Mouse (Mus musculus): Measurements from ENCODE around the gene Rnf213. TPM values are rescaled to one million over a fixed set of nuclear protein-coding genes. Genes with fewer than 3 reads are reported as not detected.

The Rnf213 gene
- polyA plus RNA-seq (2015; fragmentation: Nextera tagmentation; extraction: Ambion mirVana) = 8.8 and 10.0 TPM in 2 replicates

DNA sequence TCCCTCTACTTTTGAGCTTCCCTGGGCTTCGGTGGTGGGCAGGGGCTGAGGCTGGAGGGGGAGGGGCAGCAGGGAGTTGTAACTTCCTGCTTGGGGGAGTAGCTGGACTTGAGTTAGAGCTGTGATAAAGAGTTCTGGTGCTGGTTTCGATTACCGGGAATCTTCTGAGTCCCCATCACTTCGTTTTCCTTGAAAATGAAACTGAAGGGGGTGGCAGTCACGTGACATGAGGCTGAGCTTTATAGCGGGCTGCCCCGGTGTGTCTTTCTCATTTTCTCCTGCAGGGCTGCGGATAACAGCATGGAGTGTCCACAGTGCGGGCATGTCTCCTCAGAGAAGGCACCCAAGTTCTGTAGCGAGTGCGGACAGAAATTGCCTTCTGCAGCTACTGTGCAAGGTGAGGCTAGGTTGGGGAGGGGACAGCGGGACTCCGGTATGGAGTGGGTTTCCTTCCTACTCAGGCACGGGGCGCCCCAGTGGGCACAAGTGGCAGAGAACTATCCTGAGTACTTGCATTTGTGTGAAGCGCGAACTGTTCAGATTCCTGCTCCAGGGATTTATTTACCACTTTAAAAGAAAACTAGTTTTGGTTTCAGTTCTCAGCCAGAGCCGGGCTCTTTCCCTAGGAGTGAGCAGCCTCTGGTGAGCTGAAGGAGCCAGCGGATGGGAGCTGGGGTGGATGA lies at the start of gene Rnf213:
Rnf213 (plus strand) TSS at position 301 of the 683 bp plus-strand sequence.
- peak within 1 kb of the TSS; percentile 81 for H3K27ac ChIP-seq
- no peaks in the 10 kb centered on the region for H3K27me3 ChIP-seq (ENCODE audit: insufficient read depth, low read length)

DNA sequence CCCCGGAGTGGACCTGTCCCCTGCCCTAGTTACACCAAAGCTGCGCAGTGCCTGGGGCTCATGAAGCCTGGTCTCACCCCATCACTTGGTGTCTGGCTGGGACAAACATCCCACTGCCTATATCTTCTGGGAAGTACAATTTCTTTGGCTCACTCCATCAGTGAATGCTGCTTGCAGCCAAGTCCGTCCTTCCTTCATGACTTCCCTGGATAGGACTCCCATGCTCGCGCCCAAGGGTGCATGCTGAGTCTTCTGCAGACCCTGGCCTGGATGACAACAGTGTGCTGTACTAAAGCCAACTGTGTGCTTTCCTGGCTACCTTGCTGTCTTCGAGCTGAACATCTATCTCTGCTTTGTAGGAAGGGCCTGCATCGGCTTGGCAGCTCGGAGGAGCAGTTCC lies 48.7 kb upstream of the Rnf213 start:
- 81% methylated on average over 8 of the region's 8 CpGs for WGBS
- no peak overlapping the region for H3K4me3 ChIP-seq (replicated peaks; ENCODE audit: low read depth, low read length)
- DNase-seq (ENCODE audit: low spot score) (no peak), ATAC-seq (replicated peaks; ENCODE audit: low FRiP score, low read depth) (no peak)
- H3K4me1 ChIP-seq (replicated peaks; ENCODE audit: insufficient read depth, low read length) = no peaks in the 10 kb centered on the region
- H3K27me3 ChIP-seq (ENCODE audit: insufficient read depth, low read length) = no peaks in the 10 kb centered on the region
- no peaks in the 10 kb centered on the region for H3K36me3 ChIP-seq (ENCODE audit: insufficient read depth, low read length)
- TF ChIP-seq CTCF (IDR thresholded peaks at IDR 0.05; ENCODE audit: low read depth) = no peak
- H3K4me2 ChIP-seq (ENCODE audit: low read length) = no peak overlapping the region
- H3K9ac ChIP-seq (ENCODE audit: low read depth, low read length) = no peak overlapping the region
- H3K27ac ChIP-seq = no peak overlapping the region
- no peaks in the 10 kb centered on the region for H3K9me3 ChIP-seq (replicated peaks; ENCODE audit: low read length)

More for the DNA sequence above, at the start of gene Rnf213:
- under 1% methylated on average over 19 of the region's 19 CpGs for WGBS
- no peaks in the 10 kb centered on the region for H3K36me3 ChIP-seq (ENCODE audit: insufficient read depth, low read length)
- TF ChIP-seq CTCF (IDR thresholded peaks at IDR 0.05; ENCODE audit: low read depth) = peak; percentile 39; the same call in 1 of the 2 replicates
- peak within 1 kb of the TSS; percentile 59 for H3K4me3 ChIP-seq (replicated peaks; ENCODE audit: low read depth, low read length)
- peak within 1 kb of the TSS; percentile 76 for H3K4me2 ChIP-seq (ENCODE audit: low read length)
- peaks cover 12% of the 10 kb centered on the region for H3K4me1 ChIP-seq (replicated peaks; ENCODE audit: insufficient read depth, low read length)
- peak; percentile 90 for DNase-seq (ENCODE audit: low spot score)
- no peaks in the 10 kb centered on the region for H3K9me3 ChIP-seq (replicated peaks; ENCODE audit: low read length)
- peak within 1 kb of the TSS; percentile 65 for H3K9ac ChIP-seq (ENCODE audit: low read depth, low read length)
- peak; percentile 34; the same call in 1 of the 2 replicates for ATAC-seq (replicated peaks; ENCODE audit: low FRiP score, low read depth)

DNA sequence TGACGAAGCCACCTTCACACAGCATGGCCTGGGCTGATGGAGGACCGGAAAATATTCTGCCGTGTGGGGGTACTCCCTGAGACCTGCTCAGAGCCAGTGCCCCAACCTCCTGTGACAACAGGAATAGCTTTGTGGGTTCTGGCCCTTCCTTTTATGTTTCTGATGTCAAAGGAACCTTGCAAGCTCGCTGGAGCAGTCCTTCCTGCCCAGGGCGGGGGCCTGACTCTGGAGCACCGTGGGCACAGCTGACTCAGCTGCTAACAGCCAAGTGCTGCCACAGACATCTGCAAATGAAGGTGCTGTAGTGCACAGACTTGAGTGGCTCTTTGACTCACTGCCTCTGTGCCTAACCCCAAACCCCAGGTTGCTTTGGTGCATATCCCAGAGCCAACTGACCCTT lies 48.0 kb upstream of the Rnf213 start:
- no peak for ATAC-seq (replicated peaks; ENCODE audit: low FRiP score, low read depth)
- Histone ChIP-seq H3K27me3 (ENCODE audit: insufficient read depth, low read length) (no peaks in the 10 kb centered on the region), H3K4me2 (ENCODE audit: low read length) (no peak overlapping the region), H3K9ac (ENCODE audit: low read depth, low read length) (no peak overlapping the region), H3K4me3 (replicated peaks; ENCODE audit: low read depth, low read length) (no peak overlapping the region), H3K4me1 (replicated peaks; ENCODE audit: insufficient read depth, low read length) (no peaks in the 10 kb centered on the region), H3K36me3 (ENCODE audit: insufficient read depth, low read length) (no peaks in the 10 kb centered on the region), H3K9me3 (replicated peaks; ENCODE audit: low read length) (no peaks in the 10 kb centered on the region), H3K27ac (no peak overlapping the region)
- DNase-seq (ENCODE audit: low spot score) = no peak
- 73% methylated on average over 6 of the region's 6 CpGs for WGBS
- no peak for TF ChIP-seq CTCF (IDR thresholded peaks at IDR 0.05; ENCODE audit: low read depth)

DNA sequence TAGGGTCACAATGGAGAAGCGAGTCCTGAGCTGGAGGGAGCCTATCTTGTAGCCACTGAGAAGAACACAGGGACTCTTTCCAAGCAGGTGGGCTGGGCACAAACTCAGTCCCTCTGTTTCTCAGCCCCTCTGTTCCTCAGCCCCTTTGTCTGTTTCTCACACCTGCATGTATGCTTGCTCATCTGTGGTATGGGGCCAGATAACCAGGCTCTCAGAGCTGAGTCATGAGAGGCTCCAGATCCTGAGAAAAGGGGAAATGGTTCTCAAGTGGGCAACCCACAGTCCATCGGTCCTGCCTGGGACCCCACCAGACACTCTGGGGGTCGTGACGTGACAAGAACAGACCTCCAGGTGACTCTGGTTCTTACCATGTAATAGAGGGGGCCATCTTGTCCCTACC lies 45.8 kb upstream of the Rnf213 start:
- Histone ChIP-seq H3K4me1 (replicated peaks; ENCODE audit: insufficient read depth, low read length) (no peaks in the 10 kb centered on the region), H3K27ac (no peak overlapping the region), H3K36me3 (ENCODE audit: insufficient read depth, low read length) (no peaks in the 10 kb centered on the region), H3K9me3 (replicated peaks; ENCODE audit: low read length) (no peaks in the 10 kb centered on the region), H3K4me3 (replicated peaks; ENCODE audit: low read depth, low read length) (no peak overlapping the region), H3K9ac (ENCODE audit: low read depth, low read length) (no peak overlapping the region), H3K4me2 (ENCODE audit: low read length) (no peak overlapping the region), H3K27me3 (ENCODE audit: insufficient read depth, low read length) (no peaks in the 10 kb centered on the region)
- no peak for TF ChIP-seq CTCF (IDR thresholded peaks at IDR 0.05; ENCODE audit: low read depth)
- DNase-seq (ENCODE audit: low spot score) (no peak), ATAC-seq (replicated peaks; ENCODE audit: low FRiP score, low read depth) (no peak)
- WGBS = 83% methylated on average over 4 of the region's 4 CpGs

DNA sequence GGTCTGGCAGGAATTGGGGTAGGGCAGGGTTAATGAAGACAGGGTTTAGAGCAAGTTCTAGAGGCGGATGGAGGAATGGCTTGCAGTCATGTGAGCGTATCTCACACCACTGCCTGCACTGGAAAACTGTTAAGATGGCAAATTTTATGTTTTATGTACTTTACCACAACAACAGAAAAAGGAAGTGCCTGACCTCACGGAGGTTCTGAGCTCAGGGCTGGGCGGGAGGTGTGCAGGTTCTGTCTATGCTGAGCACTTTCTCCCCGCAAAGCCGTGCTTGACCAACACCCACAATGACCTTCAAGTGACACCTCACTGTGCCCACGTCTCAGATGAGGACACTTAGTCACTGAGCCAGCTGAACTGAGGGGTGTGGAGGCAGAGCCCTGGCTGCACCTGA lies 40.8 kb upstream of the Rnf213 start:
- TF ChIP-seq CTCF (IDR thresholded peaks at IDR 0.05; ENCODE audit: low read depth) = no peak
- Histone ChIP-seq H3K36me3 (ENCODE audit: insufficient read depth, low read length) (no peaks in the 10 kb centered on the region), H3K4me1 (replicated peaks; ENCODE audit: insufficient read depth, low read length) (peaks cover 10% of the 10 kb centered on the region; the same call in 1 of the 2 replicates), H3K27me3 (ENCODE audit: insufficient read depth, low read length) (no peaks in the 10 kb centered on the region), H3K4me3 (replicated peaks; ENCODE audit: low read depth, low read length) (no peak overlapping the region), H3K4me2 (ENCODE audit: low read length) (no peak overlapping the region), H3K9me3 (replicated peaks; ENCODE audit: low read length) (no peaks in the 10 kb centered on the region), H3K9ac (ENCODE audit: low read depth, low read length) (no peak overlapping the region), H3K27ac (no peak overlapping the region)
- no peak for DNase-seq (ENCODE audit: low spot score)
- no peak for ATAC-seq (replicated peaks; ENCODE audit: low FRiP score, low read depth)
- WGBS = 65% methylated on average over 7 of the region's 7 CpGs

DNA sequence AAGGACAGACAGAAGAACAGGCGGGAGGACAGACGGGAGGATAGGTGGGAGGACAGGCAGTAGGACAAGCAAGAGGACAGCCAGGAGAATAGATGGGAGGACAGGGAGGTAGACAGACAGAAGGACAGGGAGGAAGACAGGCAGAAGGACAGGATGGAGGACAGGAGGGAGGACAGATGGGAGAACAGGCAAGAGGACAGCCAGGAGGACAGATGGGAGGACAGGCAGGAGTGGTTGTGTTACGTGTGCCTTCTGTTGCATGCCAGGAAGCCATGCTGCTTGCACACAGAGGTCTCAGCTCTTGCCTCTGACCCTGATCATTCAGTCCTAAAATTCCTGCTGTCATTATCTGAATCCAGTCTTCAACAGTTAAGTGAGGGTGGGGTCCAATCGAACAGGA lies 39.0 kb upstream of the Rnf213 start:
- Histone ChIP-seq H3K27me3 (ENCODE audit: insufficient read depth, low read length) (no peaks in the 10 kb centered on the region), H3K4me1 (replicated peaks; ENCODE audit: insufficient read depth, low read length) (peaks cover 10% of the 10 kb centered on the region; the same call in 1 of the 2 replicates), H3K9ac (ENCODE audit: low read depth, low read length) (no peak overlapping the region), H3K36me3 (ENCODE audit: insufficient read depth, low read length) (no peaks in the 10 kb centered on the region), H3K4me2 (ENCODE audit: low read length) (no peak overlapping the region), H3K4me3 (replicated peaks; ENCODE audit: low read depth, low read length) (no peak overlapping the region), H3K27ac (no peak overlapping the region), H3K9me3 (replicated peaks; ENCODE audit: low read length) (no peaks in the 10 kb centered on the region)
- TF ChIP-seq CTCF (IDR thresholded peaks at IDR 0.05; ENCODE audit: low read depth) = no peak
- DNase-seq (ENCODE audit: low spot score) (no peak), ATAC-seq (replicated peaks; ENCODE audit: low FRiP score, low read depth) (no peak)
- WGBS = 82% methylated on average over 4 of the region's 4 CpGs

All from kidney, postnatal 0 days (tissue).